Mouse (Mus musculus) yolk sac, embryonic 10.5 days (tissue): ENCODE data around the gene Polg2.
"Not testable (repeated sequence)": the region's sequence is repeated elsewhere in the genome, so short reads cannot be mapped to it uniquely, and the experiment has no call there.

Experiments
- DNase-seq: peaks from one replicate; pipeline ENCODE4 v3.0.0-alpha.2; 2017; ENCODE audit warnings: low spot score

Polg2 gene

DNA sequence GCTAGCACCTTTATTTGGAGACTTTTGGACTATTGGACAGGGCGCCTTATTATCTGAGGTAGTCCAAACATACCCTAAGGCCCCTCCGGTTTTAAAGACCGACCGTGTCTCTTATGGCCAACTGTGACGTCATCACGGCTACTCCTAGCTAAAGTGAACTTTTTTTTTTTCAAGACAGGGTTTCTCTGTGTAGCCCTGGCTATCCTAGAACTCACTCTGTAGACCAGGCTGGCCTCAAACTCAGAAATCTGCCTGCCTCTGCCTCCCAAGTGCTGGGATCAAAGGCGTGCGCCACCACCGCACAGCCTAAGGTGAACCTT lies 54.5 kb downstream of the Polg2 start:
- DNase-seq = not testable (repeated sequence)

DNA sequence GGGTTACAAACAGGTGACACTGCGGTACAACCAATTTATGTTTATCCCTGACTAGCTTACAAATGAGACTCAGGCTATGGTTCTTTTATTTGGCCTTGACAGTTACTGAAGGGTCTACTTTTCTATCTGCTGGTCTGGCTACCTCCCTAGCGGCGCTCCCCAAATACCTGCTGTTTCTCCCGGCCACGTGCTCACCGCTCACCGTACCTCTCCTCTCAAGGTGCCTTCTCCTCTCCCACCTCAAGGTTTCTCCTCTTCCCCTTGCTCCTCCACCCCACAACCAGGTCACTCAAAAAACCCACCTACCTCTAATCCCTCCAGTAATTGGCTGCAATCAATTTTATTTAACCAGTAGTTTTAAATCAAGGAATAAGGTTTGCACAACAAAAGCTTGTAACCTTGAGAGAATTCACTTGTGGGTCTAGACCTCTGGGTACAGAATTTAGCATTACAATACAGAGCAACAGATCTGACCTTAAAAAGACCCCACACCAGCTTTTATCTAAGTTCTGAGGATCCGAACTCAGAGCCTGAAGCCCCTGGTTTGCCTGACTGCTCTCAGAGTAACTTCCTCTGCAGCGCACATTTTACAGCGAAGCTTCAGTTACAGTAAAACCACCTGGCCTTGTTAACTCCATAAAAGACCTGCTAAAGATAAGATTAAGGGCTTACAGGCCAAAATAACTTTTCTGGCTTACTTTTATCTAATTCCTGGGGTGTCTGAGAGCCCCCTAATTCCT lies 55.0 kb downstream of the Polg2 start:
- no peak for DNase-seq

DNA sequence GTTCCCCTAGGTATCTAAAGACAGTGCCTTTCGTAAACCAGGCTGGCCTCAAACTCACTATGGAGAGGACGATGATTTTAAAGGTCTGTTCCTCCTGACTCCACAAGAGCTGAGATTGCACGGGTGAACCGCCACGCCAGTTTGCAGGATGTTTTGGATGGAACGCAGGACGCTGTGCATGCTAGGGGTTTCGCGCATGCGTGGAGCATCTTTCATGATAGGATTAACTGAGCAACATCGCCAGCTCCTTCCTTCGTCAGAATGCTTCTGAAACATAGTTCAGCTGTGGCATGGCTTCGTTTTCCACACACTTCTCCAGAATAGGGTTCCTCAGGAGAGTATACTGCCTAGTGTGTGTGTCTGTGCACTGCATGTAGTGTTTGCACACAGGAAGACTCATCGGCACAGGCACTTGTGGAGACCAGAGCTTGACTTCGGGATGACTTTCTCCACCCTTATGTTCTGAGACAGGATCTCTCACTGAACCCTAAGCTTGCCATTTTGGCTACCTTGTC lies 55.7 kb downstream of the Polg2 start:
- no peak for DNase-seq

DNA sequence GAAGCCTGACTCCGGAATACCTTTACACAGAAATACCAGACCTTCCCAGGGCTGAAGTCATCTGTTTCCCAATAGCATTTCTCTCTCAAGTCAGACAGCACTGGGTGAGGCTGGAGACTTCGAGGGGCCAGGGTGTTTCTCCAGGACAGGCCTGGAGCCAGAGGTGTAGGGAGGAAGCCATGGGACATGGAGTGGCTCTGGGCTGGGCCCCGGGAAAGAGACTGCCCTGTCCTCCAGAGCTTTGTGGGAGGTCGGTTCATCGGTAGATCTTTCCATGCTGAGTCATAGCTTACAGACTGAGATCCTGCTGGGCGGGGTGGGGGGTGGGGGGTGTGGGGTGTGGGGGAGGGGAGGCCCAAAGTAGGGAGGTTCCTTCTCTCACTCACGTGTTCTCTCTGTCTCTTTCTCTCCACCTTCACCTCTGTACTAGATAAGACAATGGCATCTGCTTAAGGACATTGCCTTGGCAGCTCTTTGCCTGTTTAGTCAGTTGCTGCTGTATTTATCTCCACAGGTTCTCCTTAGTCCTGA lies 56.4 kb downstream of the Polg2 start:
- peak; percentile 72 for DNase-seq

DNA sequence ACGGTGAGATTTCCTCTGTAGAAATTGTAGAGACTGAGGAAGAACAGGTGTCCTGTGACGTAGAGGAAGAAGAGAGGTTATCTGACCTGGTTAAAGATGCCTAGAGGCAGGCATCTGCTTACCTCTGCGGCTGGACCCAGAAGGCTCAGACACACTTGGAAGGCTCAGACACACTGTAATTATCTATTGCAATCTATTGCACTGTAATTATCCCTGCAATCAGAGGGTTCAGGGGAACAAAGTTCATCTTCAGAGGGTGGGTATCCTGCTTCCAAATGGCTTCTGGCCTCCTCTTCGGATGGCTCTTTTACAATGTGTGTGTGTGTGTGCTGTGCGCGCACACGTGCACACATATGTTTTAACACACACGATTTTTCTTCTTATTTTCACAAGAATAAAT lies 59.0 kb downstream of the Polg2 start:
- no peak for DNase-seq
